Mouse (Mus musculus) lung, adult 2 months (tissue): ENCODE results near the gene Pnpla1. TPM values are rescaled to one million over a fixed set of nuclear protein-coding genes. Genes with fewer than 3 reads are reported as not detected.
"Not testable (repeated sequence)": the region's sequence is repeated elsewhere in the genome, so short reads cannot be mapped to it uniquely, and the experiment has no call there.

Experiments used
- DNase-seq: peaks from one replicate; pipeline ENCODE4 v3.0.0; 2022
- H3K4me1 ChIP-seq: fragments of 200-500 bp; 2 replicates; pipeline ENCODE4 v1.6.1; 2011; ENCODE audit warnings: low read length; ENCODE audit not compliant: control insufficient read depth, insufficient read depth
- H3K4me3 ChIP-seq: fragments of 200-500 bp; replicated peaks from 2 replicates; pipeline ENCODE3; 2011; ENCODE audit warnings: low read depth, mild to moderate bottlenecking, control low read depth, low read length; ENCODE audit errors: extremely low read depth
- CTCF ChIP-seq: fragments of 200-500 bp; IDR thresholded peaks from 2 replicates; pipeline ENCODE4 v1.5.1; 2011; ENCODE audit warnings: mild to moderate bottlenecking, low read length, control low read depth; ENCODE audit not compliant: insufficient read depth
- POLR2A ChIP-seq: fragments of 200-500 bp; IDR thresholded peaks from 2 replicates; pipeline ENCODE4 v1.6.1; 2011; ENCODE audit warnings: low read depth, mild to moderate bottlenecking, control low read depth, low read length, borderline replicate concordance; ENCODE audit errors: extremely low read depth
- WGBS: fragments of 180-500 bp; shearing (Covaris S2); methylation state at CpG from one replicate; pipeline ENCODE4 v1.1.7; 2018; 5-methylcytosine and 5-hydroxymethylcytosine counted together
- polyA plus RNA-seq: library from polyadenylated mRNA; depleted of rRNA; stranded (reverse); fragments of >200 nt; gene quantifications from 2 replicates; pipeline ENCODE4 v1.2.3, GENCODE M21; 2012

The Pnpla1 gene
- polyA plus RNA-seq, 1 experiment = 3.9 TPM

DNA sequence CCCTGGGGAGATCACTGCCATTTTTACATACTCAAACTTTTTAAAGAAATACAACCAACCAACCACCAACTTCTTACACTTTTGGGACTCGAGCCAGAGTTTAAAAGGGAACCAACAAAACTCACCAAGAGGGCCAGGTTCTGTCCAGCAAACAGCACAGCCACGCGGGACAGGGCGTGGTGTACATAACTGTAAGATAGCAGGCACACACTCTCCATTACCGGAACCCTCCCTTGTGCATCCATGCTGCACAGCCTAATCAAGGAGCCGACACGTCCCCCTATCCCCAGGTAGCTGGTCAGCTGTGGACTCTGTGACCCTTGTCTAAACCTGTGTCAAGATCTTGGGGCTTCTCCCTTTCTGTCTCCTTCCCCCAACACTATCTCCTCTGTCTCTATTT is 20.4 kb upstream of the Pnpla1 start:
- 95% methylated on average over 7 of the region's 7 CpGs for WGBS

DNA sequence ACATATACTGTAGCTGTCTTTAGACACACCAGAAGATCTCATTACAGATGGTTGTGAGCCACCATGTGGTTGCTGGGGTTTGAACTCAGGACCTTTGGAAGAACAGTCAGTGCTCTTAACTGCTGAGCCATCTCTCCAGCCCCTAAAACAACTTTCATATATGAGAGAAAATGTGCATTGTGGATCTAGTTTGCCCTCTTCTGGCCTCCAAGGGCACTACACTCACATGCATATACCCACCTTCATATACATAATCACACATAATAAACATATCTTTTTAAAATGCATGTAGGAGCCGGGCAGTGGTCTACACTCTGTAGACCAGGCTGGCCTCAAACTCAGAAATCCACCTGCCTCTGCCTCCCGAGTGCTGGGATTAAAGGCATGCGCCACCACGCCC is 16.3 kb upstream of the Pnpla1 start:
- not testable (repeated sequence) for DNase-seq, H3K4me1 ChIP-seq, H3K4me3 ChIP-seq
- 98% methylated on average over 4 of the region's 4 CpGs for WGBS

More for the DNA sequence above, 20.4 kb upstream of the Pnpla1 start:
- Histone ChIP-seq H3K4me3 (no peak overlapping the region), H3K4me1 (no peaks in the 10 kb centered on the region)
- DNase-seq = no peak
- no peak for TF ChIP-seq POLR2A

- DNase-seq = no peak
- TF ChIP-seq CTCF = no peak
- TF ChIP-seq POLR2A = no peak
- H3K4me3 ChIP-seq = no peak overlapping the region
- whole genome bisulfite sequencing = 80% methylated on average over 5 of the region's 5 CpGs
- no peaks in the 10 kb centered on the region for H3K4me1 ChIP-seq
Measured at GRCm38 (mm10) chr17:28843665-28844064, 14.5 kb upstream of the Pnpla1 start.

GRCm38 (mm10) chr17:28846974-28847617 is 11.1 kb upstream of the Pnpla1 start:
- no peak for TF ChIP-seq POLR2A
- no peak for TF ChIP-seq CTCF
- DNase-seq = no peak
- Histone ChIP-seq H3K4me3 (no peak overlapping the region), H3K4me1 (no peaks in the 10 kb centered on the region)
- 30% methylated on average over 11 of the region's 11 CpGs for WGBS

GRCm38 (mm10) chr17:28850511-28850910 is 7.7 kb upstream of the Pnpla1 start:
- H3K4me3 ChIP-seq = no peak overlapping the region
- DNase-seq = no peak
- H3K4me1 ChIP-seq = no peaks in the 10 kb centered on the region
- WGBS = 92% methylated on average over 5 of the region's 5 CpGs
- TF ChIP-seq POLR2A (no peak), CTCF (no peak)

- DNase-seq = no peak
- TF ChIP-seq CTCF (no peak), POLR2A (no peak)
- H3K4me1 ChIP-seq = no peaks in the 10 kb centered on the region
- 68% methylated on average over 7 of the region's 7 CpGs for WGBS
- H3K4me3 ChIP-seq = no peak overlapping the region
Measured at GRCm38 (mm10) chr17:28854377-28854776, 3.8 kb upstream of the Pnpla1 start.

DNA sequence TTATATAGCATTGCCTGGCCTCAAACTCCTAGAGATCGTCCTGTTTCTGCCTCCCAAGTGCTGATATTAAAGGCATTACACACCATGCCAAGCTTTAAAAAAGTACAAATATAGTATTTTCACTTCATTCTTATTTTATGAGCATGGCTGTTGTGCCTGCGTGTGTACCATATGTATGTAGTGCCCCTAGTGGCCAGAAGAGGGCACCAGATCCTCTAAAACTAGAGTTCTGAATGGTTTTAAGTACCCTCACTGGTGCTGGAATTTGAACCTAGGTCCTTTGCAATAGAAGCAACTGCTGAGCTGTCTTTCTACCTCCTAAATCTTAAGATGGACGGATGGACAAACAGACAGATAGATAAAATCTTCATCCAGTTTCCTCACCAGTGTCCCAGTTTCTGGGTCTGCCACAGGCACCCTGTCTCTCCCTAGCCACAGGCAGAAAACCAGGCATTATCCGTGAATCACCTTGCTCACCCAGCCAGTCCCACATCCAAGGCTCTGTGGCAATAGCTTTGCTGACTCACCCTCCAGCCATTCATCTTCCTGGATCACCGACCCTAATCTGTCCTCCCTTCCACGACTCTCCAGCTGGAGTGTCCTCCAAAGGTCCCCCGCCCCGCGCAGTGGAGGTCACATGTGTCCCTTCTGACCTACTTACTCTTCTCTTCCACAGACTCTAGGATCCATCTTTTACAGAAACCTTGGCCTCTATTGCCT is 2.9 kb upstream of the Pnpla1 start:
- H3K4me1 ChIP-seq = no peaks in the 10 kb centered on the region
- H3K4me3 ChIP-seq = no peak overlapping the region
- no peak for TF ChIP-seq CTCF
- TF ChIP-seq POLR2A = no peak
- WGBS = 56% methylated on average over 9 of the region's 9 CpGs
- peak; percentile 12 for DNase-seq

DNA sequence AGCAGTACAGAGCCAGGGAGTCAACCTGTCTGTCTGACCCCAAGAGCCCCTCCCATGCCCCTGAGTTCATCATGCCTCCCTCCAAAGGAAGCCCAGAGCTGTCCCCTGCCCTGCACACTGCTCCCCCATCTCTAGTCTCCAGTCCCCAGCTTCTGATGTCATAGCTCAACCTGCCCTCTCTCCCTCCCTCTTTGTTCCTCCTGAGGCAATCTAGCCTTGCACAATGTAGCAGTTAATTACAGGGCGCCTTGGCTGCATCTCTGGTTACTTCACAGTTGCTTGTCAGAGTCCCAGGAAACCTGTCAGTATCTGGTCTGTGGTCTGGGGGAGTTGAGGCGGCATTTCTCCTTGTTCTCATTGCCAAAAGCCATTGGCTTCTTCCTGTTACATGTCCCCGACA is 2.2 kb upstream of the Pnpla1 start:
- WGBS = 49% methylated on average over 3 of the region's 3 CpGs
- no peaks in the 10 kb centered on the region for H3K4me1 ChIP-seq
- no peak overlapping the region for H3K4me3 ChIP-seq
- TF ChIP-seq CTCF = no peak
- no peak for TF ChIP-seq POLR2A
- no peak for DNase-seq

- TF ChIP-seq POLR2A (no peak), CTCF (no peak)
- no peak for DNase-seq
Measured at GRCm38 (mm10) chr17:28863926-28864325, 5.7 kb downstream of the Pnpla1 start.

DNA sequence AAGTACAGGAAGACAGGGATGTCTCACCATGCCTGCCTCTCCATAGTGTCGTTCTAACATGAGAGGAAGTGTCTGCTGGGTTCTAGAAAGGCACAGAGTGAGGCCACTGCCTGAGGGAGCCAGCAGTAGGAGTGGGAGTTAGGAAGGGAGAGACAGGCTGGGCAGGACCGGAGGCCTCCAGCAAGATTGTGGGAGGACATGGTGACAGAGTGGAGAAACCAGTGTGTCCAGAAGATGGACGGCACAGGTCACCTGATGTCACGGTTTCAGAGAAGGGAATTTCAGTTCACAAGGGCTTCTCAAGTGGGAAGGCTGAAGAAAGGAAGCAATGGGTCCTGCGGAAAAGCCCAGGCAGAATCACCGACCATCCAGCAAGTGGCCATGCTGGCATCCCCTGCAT is 6.3 kb downstream of the Pnpla1 start:
- TF ChIP-seq CTCF = no peak
- TF ChIP-seq POLR2A = no peak
- DNase-seq = no peak
- 66% methylated on average over 6 of the region's 6 CpGs for WGBS
- no peaks in the 10 kb centered on the region for H3K4me1 ChIP-seq
- H3K4me3 ChIP-seq = no peak overlapping the region

More at GRCm38 (mm10) chr17:28863926-28864325, 5.7 kb downstream of the Pnpla1 start:
- WGBS = 59% methylated on average over 7 of the region's 7 CpGs
- Histone ChIP-seq H3K4me3 (no peak overlapping the region), H3K4me1 (no peaks in the 10 kb centered on the region)
